Mouse (Mus musculus) induced T-regulatory cell, adult 2 months (primary cell): ENCODE data around the gene Cd101.

ENCODE experiments used
- DNase-seq: peaks from one replicate; pipeline ENCODE4 v3.0.0-alpha.2; 2012; ENCODE audit warnings: low read depth

The Cd101 gene

DNA sequence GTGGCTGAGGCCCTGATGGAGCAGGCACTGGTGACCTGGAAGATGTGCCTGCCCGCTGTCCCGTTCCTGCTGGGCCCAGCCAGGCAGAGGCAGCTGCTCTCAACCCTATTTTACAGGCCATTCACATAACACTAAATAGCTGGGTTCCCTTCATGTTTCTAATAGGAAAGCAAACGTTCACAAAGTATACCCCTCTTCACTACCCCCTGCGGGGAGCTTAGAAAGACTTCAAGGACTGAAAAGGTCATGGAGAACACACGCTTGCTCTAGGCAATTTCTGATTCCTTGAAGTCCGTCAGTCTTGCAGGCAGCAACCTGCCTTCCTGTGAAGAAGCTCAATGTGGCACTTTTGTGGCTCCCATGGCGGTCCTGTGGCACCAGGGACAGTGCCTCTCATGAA is 12.6 kb upstream of the Cd101 start:
- DNase-seq, result no peak

DNA sequence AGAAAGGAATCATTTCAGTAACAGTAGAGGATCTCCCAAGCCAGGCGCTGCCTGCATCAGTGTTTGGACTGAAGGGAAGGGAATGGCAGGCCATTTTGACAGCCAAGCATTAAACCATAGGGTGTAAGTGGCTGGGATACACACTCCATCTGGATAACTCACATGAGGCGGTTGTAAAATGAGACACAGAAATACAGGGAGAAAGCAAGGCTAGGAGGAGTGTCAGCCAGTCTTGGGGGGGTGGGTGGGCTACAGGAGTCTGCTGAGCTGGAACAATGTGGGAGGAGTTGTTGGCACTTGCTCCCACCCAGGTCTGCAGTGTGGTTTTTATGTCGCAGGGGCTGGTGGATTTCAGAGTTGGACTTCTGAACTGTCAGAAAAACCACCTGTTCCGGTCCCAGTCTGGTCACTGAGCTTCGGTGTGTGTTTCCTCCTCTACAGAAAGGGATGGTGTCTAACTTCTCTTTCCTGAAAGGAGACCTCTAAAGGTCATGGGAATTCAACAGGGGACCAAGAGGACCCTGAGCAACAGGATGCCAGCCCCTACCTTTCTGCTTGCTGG is 8.7 kb upstream of the Cd101 start:
- DNase-seq, result no peak

DNA sequence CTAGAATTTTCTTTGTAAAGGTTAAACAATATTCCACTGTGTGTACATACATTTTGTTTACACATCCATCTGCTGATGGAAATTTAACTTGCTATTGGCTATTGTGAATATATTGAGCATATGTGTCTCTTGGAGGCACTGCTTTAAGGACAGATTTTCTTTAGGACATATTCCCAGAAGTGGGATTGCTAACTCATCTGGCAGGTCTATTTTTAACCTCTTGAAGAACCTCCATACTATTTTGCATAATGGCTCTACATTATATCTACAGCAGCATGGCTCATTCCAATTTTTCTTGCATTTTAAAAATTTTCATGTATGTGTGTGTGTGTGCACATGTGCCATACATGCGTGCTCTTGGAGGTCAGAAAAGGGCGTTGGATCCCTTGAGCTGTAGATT is 6.6 kb upstream of the Cd101 start:
- DNase-seq, result no peak

DNA sequence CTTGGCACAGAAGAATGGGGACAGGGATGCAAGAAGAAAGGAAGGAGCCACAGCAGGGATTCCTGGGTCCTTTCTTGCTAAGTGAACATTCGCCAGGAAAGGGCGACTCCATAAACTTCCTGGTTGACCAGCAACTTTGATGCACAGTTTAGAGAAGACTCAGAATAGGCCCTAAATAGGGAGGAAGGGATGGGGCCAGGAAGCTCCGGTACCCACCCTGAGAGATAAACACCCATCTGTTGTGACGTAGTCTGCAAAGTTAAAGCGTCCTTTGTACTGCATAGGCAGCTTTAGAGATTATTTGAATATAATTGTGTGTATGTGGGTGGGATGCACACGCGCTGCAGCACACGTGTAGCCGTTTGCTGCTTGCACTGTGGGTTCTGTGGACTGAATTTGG is 5.2 kb upstream of the Cd101 start:
- no peak for DNase-seq

DNA sequence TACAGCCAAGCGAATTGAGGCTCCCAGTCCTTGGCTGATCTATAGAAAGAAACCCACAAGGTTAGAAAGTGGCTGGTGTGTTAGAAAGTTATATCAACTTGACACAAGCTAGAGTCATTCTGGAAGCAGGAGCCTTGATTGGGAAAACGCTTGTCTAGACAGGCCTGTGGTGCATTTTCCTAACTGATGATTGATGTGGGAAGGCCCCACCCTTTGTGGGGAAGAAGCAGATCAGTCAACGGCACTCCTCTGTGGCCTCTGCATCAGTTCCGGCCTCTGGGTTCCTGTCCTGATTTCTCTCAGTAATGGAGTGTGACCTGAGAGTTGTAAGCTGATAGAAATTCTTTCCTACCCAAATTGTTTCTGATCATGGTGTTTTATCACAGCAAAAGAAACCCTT is 4.3 kb upstream of the Cd101 start:
- DNase-seq, result peak; percentile 57

DNA sequence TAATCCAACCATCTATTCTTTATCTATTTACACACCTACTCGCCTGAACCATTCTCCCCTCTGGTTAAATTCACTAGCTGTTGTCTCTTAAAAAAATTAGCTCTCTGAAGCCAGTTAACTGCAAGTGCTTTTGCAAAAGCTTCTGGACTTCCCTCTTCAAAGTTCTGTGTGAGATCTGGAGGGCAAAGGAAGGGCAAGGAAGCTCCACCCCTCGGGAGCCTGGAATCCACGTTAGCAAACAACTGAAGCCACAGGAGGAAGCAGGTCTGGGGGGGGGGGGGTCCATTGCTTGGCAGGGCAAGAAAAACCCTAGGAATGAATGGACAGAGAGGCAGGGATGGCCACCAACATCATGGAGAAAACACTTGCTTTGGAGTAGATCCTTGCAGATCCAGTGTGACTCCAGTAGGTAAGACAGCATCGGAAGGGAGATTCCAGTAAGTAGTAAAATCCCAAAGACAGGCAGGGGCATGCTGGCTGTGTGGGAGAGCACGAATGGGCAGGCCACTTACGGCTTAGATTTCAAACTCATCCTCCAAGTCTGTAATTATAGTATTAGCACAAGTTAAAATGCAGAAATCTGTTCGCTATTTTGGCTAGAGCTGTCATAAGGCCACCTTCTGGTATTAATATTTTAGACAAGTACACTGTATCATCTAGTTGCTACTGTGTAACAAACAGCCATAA is 2.2 kb upstream of the Cd101 start:
- no peak for DNase-seq

DNA sequence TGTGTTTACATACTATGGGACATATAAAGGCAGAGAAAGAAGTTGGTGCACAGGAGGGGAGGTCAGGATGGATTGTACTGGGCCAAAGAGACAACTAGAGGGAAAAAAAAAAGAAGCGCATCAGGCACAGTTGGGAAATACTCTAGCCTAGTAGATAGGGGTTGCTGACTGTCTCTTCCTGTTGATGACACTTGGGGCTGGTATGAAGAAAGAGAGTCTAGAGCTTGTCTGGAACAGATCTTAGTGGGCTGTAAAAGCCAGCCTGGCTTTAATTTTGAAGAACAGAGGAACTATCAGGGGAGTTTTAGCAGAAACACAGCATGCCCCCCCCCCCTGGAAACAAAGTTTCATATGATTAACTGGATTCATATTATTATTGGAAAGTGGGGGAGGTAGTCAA is 1.3 kb upstream of the Cd101 start:
- peak; percentile 35 for DNase-seq

DNA sequence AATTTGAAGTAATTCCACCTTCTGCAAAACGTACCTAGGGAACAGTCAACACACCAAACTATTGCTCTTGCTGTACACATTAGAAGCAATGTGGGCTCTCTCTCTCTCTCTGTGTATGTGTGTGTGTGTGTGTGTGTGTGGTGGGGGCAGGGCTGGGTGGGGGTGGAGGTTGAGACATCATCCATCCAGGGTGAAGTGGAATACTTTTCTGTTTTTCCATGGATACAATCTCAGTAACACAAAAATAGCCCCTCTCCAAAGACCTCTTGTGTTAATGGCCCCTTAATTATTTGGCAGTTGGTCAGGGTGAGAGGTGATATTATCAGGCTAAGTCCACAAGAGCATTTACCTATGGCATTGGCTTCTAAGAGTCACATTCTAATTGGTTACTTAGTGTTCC is 2.6 kb downstream of the Cd101 start:
- DNase-seq, result no peak

DNA sequence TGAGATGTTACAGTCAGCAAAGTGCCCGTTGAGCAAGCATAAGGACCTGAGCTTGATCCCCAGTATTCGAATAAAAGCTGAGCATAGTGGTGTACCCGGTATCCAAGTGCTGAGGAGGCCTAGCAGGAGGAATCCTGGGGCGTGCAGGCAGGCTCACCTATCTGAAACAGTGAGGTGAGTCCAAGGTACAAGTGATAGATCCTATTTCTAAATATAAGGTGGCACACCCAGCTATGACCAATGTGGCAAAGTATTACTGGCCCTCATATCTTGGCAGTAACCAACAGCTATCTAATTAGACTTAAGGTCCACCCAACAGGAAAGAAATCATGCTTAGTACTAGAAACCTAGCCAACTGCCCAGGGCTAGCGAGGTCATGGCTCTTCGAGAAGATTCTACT is 6.4 kb downstream of the Cd101 start:
- DNase-seq, result no peak

DNA sequence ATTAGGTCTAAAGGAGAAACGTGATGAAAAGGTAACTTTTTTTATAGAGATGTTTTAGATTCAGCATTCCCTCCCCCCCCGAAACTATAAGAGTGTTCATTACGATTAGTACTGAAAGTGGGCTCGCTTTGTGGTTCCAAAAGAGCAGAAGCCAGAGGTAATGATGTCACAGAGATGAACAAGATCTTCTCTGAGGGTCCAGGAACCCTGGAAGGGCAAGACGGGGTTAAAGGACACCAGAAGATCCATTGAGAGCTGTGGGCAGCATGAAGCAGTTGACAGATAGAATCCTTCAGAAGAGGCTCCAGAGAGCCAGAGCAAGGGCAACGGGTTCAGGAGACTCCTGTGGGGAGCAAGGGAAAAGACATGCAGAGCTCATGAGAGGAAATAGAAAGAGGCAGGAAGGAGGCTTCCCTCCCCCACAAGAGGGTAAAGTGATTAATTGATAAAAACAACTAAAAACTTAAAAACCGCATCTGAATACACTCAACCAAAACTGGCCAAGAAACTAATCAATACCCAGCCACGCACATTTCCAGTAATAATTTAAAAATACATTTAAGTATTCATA is 7.8 kb downstream of the Cd101 start:
- peak; percentile 77 for DNase-seq

DNA sequence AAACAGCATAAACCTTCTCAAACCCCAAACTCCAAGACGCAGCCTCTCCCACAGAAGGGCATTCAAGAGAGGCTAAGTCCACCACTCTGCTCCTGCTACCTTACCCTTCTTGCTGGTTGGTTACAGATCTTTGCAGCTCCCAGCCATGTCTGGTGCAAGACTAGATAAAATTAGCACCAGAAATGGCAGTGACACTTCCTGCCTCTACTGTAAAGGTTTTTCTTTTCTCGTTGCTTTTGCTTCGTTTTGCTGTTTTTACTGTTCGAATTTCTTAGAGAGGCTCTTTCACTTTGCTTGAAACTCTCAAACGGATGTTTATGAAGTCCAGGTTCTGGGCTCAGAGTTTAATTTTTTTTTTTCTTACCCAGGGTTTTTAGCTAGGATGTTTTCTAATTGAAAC is 8.3 kb downstream of the Cd101 start:
- no peak for DNase-seq

DNA sequence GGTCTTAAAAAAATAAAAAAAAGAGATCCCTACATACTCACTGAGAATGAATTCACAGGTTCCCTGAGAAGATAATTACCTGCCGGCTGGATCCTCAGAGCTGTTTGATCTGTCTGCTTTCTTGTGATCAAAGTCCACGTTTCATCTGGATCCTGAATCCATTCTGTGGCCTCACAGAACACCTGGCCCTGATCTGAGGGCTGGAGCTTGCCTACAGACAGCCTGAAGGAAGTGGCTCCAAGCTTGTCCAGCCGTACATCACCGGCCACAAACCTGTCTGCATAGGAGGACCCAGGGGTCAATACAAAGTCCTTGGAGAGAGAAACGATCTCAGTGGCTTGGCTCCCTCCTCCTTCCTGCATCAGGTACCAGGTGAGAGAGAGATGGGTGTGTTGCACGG is 10.9 kb downstream of the Cd101 start:
- no peak for DNase-seq

DNA sequence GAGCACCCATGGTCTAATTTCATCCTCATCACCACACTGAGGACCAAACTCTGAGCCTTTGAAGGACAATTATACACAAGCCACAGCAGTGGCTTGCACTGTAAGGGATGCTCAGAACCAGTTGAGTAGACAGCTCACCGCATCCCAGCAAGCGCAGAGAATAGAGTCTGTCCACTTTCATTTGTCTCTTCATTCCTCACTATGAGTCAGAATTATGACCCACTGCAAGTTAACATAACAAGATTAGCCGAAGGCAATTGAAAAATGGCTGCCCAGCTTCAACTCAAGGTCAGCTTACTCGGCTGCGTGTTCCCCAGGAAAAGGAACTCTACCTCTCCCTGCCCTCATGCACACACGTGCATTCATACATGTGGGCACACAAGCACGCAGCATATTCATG is 13.3 kb downstream of the Cd101 start:
- no peak for DNase-seq

DNA sequence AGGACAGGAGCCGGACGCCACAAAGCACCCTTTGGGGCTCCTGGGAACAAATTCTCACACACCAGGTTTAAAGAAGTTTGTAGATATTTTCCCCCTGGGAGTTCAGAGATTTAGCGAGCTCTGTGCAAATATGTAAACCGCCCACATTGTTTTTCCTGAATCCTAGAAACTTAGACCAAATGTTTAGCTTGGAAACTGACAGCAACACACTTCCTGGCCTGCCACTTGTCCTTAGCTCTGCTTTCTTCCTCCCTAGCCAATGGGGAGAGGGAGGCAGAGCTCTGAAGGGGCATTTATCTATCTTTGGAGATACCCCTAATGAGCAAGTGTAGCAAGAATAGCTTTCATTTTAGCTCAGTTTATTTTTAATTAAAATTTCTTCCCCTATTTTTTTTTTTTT is 14.1 kb downstream of the Cd101 start:
- no peak for DNase-seq

DNA sequence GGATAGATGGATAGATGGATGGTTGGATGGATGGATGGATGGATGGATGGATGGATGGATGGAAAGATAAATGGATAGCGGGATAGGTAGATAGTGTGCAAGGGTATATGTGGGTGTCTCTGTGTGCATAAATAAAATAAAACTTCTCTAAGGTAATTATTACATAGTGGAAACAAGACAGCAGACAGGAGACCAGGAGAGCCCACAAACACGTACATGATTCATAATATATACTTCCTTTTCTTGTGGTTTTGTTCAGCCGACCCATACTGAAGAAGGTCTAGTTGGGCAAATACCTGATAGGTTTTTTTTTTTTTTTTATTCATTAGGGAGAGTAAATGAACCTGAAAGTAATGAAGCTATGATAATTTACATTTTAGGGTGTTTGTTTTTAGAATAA is 15.8 kb downstream of the Cd101 start:
- DNase-seq, result peak; percentile 65

DNA sequence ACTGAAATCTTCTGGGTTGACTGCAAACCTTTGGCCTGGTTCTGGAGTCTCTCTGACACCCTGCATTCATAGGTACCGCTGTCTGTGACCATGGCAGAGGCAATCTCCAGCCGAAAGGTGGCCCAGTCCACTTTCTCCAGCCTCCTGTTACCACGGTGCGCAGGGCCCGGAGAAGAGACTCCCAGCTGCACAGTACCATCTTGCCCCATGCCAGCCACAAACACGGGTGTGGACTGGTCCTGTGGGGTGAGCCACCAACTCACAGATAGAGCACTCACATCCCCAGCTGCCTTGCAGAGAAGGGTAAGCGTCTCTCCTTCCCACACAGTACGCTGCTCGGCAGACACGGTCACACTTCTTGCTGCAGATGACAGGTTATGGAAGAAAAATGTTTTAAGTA is 16.4 kb downstream of the Cd101 start:
- no peak for DNase-seq

DNA sequence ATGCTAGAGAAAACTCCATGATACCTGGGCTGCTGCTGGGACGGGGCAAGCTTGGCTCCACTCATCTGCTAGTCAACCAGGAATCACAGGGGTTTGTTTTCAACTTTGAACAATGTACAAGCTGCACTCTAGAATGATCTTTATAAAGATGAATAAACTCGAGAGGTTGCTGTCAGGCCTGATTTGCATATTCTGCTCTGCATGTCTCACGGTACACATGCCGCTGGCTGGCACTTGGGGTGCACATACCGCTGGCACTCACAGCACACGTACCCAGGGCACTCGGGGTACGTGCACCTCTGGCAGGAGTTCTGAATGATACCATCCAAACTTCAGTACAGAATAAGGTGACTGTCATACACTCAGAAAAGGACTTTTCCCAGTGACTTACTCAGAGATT is 16.8 kb downstream of the Cd101 start:
- DNase-seq, result peak; percentile 83

DNA sequence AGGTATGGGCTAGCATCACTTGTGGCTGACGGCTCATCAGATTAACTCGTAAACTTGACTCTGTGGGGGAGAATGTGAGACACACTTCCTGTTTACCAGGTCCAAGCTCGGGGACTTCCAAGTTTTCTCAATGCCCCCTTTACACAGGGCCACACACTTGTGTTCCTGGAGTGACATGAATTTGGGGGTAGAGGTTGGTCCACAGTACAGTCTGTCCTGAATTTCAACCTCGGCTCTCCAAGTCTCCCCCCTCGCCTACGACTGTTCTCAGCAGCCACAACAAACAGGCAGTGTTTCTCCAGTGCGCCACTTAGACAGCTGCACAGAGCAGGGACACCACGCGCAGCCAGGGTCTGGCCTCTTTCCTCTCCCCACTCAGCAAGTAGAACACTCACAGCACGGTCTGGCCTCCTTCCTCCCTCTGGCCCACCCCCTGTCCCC is 17.2 kb downstream of the Cd101 start:
- DNase-seq, result peak; percentile 89

DNA sequence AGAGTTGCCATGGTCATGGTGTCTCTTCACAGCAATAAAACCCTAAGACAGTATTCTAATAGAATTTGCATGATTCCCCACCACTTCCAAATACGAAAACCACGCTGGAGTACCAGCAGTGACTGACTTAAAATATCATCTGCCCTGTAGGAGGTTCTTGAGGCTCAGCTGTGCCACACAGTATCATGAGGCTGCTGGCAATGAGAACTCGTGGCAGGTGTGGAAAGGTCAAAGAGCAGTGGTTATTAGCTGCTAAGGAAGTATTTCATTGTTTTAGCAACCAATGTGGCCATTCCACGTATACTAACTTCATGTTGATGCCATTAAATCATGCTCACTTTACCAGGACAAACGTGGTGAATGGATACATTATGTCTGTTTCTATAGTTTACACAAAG is 18.2 kb downstream of the Cd101 start:
- peak; percentile 64 for DNase-seq

DNA sequence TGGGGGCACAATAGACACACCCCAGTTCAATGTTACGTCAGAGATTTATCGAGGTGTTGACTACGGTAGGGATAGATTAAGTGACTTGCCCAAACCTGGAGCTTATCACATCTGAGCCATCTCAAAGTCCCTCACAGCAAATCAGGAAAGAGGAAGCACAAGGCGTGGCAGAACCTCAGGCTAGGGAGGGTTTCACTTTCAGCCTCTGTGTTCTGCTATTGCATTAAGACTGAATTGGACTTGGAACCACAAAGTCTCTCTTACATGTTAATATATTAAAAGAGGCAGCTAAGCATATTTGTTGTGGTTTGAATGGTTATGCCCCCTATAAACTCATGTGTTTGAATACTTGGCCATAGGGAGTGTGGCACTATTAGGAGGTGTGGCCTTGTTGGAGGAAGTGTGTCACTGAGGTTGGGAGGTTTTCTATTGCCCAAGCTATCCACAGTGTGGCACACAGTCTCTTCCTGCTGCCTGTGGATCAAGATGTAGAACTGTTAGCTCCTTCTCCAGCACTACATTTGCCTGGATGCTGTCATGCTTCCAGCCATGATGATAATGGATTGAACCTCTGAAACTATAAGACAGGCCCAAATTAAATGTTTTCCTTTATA is 18.7 kb downstream of the Cd101 start:
- DNase-seq, result peak; percentile 90

DNA sequence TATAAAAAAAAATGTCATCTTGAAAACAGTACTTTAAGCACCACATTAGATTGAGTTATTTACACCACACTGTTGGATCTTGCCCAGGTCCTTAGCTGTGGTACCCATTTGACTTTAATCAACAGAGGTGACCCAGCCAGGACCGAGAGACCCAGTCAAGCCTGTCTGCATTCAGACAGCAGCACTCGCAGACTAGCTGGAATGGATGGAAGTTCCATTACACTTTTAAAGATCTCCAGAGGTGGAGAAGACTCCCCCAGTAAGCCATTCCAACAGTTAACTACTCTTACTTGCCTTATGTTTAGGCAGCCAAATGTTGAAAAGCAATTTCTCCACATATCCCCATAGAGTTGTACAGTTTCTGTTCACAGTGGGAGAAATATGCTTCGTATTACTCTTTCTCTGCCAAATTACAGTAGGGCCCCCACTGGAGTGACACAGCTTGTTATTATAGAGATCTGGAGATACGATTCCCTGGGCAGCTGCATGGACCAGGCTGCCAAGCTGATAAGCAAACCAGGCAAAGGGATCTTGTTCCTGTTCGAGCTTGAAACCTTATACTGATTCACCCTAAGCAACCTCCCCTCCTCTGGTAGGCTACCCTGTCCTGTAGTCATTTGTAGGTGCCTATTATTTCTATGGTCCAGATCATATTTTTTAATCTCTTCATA is 22.1 kb downstream of the Cd101 start:
- DNase-seq, result no peak

DNA sequence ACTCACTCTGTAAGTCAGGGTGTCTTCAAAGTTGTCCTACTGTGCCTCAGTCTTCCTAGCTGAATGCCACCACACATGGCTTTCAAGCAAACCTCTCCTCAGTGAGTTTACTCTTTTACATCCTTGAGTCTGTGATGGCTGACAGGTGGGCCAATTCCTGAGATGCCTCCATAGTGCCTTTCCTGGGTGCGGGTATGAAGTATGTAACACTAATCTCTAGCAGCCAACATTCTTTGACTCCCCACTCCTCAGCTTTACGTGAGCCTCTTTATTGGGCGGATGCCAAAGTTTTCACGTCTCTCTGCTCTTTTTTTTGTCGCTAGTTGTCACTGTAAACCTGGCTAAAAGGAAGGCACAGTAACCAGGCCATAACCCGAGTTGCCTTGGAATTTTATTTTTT is 24.0 kb downstream of the Cd101 start:
- no peak for DNase-seq
